Mouse (Mus musculus) cerebellum, adult 2 months (tissue): Measurements from ENCODE around the gene Klhl10.

Experiments
- CTCF ChIP-seq: fragments of 200-500 bp; IDR thresholded peaks from 2 replicates; pipeline ENCODE4 v1.5.1; 2011; ENCODE audit warnings: low read depth, mild to moderate bottlenecking, control low read depth, low read length, moderate library complexity, borderline replicate concordance; ENCODE audit not compliant: insufficient read depth
- POLR2A ChIP-seq: fragments of 200-500 bp; IDR thresholded peaks from 2 replicates; pipeline ENCODE4 v1.6.1; 2011; ENCODE audit warnings: low read length, control low read depth, borderline replicate concordance; ENCODE audit not compliant: insufficient read depth

- no peak for TF ChIP-seq CTCF
- TF ChIP-seq POLR2A, result no peak
Measured at GRCm38 (mm10) chr11:100505997-100506396, 64.3 kb downstream of the Klhl10 start.
